Mouse (Mus musculus) kidney, adult 2 months (tissue): ENCODE data around the gene Lrmp.

Experiments used
- CTCF ChIP-seq: fragments of 200-500 bp; conservative IDR thresholded peaks from 2 replicates; pipeline ENCODE4 v1.5.1; 2011; ENCODE audit warnings: low read depth, mild to moderate bottlenecking, control low read depth, low read length, moderate library complexity, mixed read lengths; ENCODE audit not compliant: insufficient read depth, insufficient read length
- POLR2A ChIP-seq: fragments of 200-500 bp; IDR thresholded peaks from one replicate; pipeline ENCODE4 v1.6.1; 2011; ENCODE audit warnings: low read depth, low read length, control low read depth

DNA sequence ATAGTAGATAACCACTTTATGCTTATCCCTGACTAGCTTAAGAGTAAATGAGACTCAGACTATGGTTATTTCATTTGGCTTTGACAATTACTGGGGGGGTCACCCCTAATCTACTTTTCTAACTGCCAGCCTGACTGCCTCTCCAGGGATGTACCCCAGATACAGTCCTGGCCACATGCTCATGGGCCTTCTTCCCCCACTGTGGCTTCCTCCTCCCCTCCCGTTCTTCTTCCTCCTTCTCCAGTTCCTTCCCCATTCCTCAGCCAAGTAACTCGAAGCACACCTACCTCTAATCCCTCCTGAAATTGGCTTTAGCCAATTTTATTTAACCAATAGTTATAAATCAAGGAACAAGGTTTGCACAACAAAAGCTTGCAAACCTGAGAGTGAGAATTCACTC is 45.5 kb upstream of the Lrmp start:
- no peak for TF ChIP-seq CTCF
- no peak for TF ChIP-seq POLR2A
